Mouse (Mus musculus) erythroid progenitor cell, adult 5-6 weeks (primary cell): ENCODE measurements around the gene Obscn. TPM values are rescaled to one million over a fixed set of nuclear protein-coding genes. Genes with fewer than 3 reads are reported as not detected.

Experiments
- ATAC-seq: replicated peaks from 2 replicates; pipeline ENCODE4 v1.8.0; 2016; ENCODE audit warnings: moderate number of reproducible peaks, mild to moderate bottlenecking, moderate TSS enrichment, inconsistent platforms; ENCODE audit not compliant: poor library complexity, low FRiP score, severe bottlenecking
- total RNA-seq, 2 experiments: library from RNA; stranded (forward) in 1 of 2; stranded (reverse) in 1 of 2; fragments of 150-400 nt in 1 of 2; fragments of 186-747, 209-891 nt in 1 of 2; gene quantifications; 2 replicates each; pipeline versions ENCODE4 v1.2.3 to v1.2.4; 2015 to 2017; ENCODE audit warnings: low replicate concordance in 2 of 2

Gene Obscn
- total RNA-seq, 2 experiments from 2014 or later, result 0.42 to 2.3 TPM

DNA sequence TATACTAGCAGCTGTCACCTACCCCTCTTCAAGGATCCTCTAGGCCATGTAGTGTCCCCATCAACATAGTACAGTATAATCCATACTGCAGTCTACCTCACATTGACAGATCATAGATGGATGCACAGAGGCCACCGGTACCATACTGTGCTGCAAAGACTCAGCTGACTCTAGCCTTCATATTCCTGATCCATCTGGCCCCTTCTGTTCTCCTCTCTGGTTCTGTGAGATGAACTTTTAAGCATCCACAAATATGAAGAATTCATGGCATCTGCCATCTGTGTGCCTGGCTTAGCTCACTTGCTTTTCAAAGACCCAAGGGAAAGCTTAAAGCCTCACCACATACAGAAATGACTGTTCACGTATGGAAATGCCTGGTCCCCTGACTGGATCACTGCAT lies 65.9 kb downstream of the Obscn start:
- ATAC-seq, result no peak

- ATAC-seq, result no peak
Observed at GRCm38 (mm10) chr11:59068922-59069321, 67.3 kb downstream of the Obscn start.

DNA sequence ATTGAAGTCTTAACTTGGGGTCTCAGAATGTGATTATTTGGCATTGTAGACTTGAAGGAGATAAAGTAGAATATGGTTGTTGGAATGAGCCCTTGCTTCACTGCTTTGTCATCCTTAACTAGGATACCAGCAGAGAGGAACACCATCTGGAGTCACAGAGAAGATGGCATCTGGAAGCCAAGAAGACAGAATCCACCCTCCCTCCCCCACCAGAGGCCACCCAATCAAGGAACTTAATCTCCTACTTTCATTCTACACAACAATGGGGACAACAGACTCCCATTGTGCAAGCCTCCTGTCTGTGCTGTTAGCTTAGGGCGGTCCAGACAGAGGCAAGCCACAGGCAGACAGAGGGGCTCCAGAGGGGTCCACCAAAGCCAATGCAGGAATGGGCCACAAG lies 67.8 kb downstream of the Obscn start:
- no peak for ATAC-seq

DNA sequence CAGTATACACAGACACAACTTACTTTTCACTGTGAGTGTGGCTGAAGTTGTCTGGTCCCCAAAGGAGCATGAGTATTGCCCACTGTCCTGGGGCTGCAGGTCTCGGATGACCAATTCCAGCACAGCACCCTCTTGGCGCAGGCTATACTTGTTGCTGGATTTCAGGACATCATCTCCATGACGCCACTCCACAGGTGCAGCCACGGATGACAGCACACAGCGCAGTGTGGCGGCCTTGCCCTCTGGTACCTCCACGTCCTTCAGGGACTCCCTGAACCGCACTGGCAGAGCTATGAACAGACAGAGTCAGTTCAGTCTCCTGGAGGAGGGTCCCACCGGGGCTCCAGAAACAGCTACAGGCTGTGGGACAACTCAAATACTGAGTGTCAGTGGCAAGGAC lies 68.3 kb downstream of the Obscn start:
- no peak for ATAC-seq

GRCm38 (mm10) chr11:59058025-59058424 lies 78.2 kb downstream of the Obscn start:
- ATAC-seq, result no peak

GRCm38 (mm10) chr11:59051031-59051430 lies 85.2 kb downstream of the Obscn start:
- ATAC-seq, result no peak

DNA sequence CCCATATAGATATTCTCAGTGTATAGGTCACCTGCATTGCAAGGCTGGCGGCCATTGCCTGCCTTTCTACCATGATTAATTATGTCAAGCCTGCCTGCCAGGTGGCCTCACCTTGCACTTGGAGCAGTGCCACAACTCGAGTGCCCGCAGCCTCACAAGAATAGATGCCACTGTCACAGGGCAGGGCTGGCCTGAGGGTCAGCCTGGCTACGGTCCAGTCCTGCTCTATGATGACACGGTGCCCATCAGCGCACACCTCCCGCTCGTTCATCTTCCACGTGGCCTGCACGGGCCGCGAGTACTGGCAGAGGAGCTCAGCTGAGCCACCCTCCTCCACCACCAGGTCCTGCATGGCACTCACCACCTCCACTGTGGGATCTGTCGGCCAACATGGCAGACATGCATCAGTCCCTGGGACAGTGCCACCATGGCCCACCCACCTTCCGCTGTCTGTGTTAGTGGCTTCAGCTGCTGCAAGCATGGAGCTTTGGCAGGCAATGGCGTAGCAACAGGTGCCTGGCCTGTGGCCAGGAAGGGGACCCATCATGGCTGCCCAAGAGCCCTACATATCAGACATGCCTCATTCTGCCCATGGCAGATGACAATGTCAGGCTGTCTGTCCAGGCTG lies 91.4 kb downstream of the Obscn start:
- ATAC-seq, result no peak

DNA sequence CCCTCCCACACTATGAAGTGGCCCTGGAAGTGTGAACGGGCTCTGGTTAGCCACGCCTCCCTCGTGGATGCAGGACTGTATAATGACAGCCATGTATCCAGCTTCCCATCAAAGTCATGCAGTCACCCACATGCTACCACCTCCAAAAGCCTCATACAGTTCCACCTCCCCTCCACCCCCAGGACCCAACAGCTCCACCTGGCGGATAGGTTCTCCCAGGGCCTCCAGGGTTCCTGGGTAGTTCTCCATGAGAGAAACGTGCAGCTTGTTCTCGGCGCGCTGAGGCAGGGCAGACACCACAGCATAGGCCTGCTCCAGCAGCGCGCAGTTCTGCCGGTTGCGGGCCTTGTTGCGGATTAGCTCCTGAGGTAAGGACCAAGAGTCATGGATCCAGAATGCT lies 107.2 kb downstream of the Obscn start:
- ATAC-seq, result no peak

GRCm38 (mm10) chr11:59026411-59026810 lies 109.8 kb downstream of the Obscn start:
- no peak for ATAC-seq

DNA sequence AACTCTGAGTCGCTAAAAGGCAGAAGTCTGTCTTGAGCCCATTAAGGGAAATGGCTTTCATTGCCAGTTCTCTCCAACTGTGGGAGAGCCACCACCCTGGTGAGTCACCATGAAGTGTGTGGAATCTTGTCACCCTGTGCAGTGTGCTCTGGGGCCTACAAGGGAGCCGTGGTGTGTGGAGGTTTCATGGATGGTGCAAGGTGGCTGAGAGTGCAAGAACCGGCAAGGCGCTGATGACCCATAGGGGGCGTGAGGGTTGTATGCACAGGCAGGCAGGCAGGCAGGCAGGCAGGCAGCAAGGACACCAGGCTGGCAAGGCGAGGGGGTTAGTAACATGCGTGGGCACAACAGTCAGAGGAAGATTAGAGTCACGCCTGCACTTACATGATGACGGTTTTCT lies 121.2 kb downstream of the Obscn start:
- no peak for ATAC-seq

GRCm38 (mm10) chr11:59002327-59003079 lies 133.7 kb downstream of the Obscn start:
- ATAC-seq, result no peak

DNA sequence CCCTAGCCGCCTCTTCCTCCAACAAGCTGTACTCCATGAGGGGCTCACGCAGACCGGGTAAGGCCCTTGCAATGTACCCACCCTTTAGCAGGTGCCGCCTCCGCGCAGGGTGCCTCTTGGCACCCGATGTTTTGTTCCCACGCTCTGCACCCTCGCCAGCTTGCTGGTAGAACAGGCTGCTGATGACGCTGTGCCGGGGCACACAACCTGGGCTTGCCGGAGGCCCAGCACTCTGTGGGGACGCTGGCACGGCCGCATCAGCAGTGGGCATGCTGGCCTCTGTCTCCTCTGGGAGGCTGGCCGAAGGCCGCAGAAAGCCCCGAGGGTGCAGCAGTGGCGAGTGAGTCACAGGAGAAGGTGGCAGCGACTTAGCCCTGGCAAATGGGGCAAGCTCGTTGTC lies 135.6 kb downstream of the Obscn start:
- ATAC-seq, result no peak

DNA sequence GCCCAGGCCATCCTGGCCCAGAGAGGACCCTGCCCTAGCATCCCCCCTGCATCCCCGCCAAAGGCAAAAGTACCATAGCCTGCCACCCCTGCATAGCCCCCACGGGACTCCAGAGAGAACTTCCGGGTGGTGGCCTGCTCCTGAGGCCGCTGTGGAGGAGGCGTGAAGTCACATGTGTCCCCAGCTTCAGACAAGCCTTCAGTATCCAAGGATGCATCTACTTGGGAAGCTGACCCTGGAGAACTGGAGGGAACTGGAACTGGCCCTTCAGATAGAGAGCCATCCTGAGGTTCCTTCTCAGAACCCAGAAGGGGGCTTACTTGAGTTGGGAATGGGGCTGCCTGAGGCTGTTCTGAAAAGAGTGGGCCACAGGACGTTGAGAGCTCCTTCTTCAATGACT lies 136.4 kb downstream of the Obscn start:
- no peak for ATAC-seq

DNA sequence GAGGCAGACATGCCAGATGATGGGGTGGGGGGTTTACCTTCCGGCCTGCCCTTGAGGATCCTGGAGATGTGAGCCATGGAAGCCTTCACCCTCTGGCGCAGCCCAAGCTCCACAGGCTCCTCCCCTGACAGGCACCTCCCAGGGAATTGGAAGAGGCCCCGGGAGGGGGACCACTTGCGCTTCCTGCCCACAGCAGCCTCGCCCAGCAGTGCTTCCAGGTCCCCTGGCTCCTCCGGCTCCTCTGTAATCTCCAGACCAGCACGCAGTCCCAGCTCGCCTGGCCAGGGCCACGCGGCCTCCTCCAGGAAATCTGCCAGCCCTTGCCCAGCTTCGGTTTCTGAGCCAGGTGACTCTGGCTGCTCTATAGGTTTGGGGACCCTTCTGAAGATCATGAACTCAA lies 137.0 kb downstream of the Obscn start:
- no peak for ATAC-seq

- no peak for ATAC-seq
Observed at GRCm38 (mm10) chr11:58997541-58997940, 138.7 kb downstream of the Obscn start.

DNA sequence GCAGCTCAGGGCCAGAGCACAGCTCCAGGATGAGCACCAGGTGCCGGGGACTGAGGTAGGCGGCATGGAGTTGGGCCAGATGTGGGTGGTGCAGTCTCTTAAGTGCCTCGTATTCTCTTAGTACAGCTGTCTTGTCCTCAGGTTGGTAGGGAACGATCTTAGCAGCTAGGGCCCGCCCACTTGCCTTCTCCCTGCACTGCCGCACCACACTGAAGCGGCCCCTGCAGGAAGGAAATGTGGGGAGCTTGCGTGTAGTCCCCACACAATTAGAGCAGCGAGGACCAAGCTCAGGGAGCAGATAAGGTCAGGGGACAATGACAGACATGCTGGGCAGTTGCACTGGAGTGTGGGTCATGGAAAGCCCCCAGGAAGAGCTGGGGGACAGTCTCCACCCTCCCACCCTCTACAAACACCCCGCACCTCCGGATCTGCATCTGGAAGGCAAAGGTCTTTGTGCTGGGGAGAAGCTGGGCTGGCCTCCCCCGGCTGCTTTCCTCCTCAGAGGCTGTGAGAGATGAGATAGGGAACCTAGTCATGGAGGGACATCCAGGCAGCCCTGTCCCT lies 140.3 kb downstream of the Obscn start:
- ATAC-seq, result no peak

- no peak for ATAC-seq
Observed at GRCm38 (mm10) chr11:58995061-58995806, 141.0 kb downstream of the Obscn start.

- peak; percentile 56 for ATAC-seq
Observed at GRCm38 (mm10) chr11:58994337-58994826, 141.8 kb downstream of the Obscn start.

GRCm38 (mm10) chr11:58993091-58993670 lies 143.0 kb downstream of the Obscn start:
- no peak for ATAC-seq

- no peak for ATAC-seq
Observed at GRCm38 (mm10) chr11:58991911-58992310, 144.3 kb downstream of the Obscn start.
